Comparison of ENCODE assay signal across 8 mouse cellular contexts in genomic region chr11:94134076-94134838, GRCm38 (mm10).
DNase-seq lines count a peak whose midpoint lies in the region; ATAC-seq and TF ChIP-seq lines count a peak whose summit lies in the region.

No protein-coding gene starts in this region.

- no peak for ATAC-seq in hindbrain, embryonic 15.5 days (ENCODE audit: low FRiP score, low read depth)
- ATAC-seq in liver, embryonic 14.5 days (ENCODE audit: insufficient read depth): peak; percentile 11; the same call in 1 of the 2 replicates
- ATAC-seq in stomach, embryonic 16.5 days (ENCODE audit: insufficient read depth, low FRiP score): peak; percentile 65

- 40% methylated on average over 18 of the region's 18 CpGs for WGBS in hindbrain, embryonic 15.5 days
- WGBS in liver, embryonic 14.5 days (ENCODE audit: insufficient replicate concordance): 50% methylated on average over 18 of the region's 18 CpGs
- 46% methylated on average over 18 of the region's 18 CpGs for WGBS in stomach, embryonic 16.5 days

- no peak for TF ChIP-seq EP300 in liver, embryonic 14.5 days (IDR thresholded peaks at IDR 0.05; ENCODE audit: low read depth)

- no peak for TF ChIP-seq CTCF in layer of hippocampus, adult 2 months (conservative IDR thresholded peaks at IDR 0.05)
- no peak for TF ChIP-seq CTCF in liver, embryonic 14.5 days (IDR thresholded peaks at IDR 0.05; ENCODE audit: low read depth)

- peak overlapping the region; percentile 85 for H3K27ac ChIP-seq in layer of hippocampus, adult 2 months
- peak overlapping the region; percentile 36 for H3K27ac ChIP-seq in hindbrain, embryonic 15.5 days (replicated peaks)
- H3K27ac ChIP-seq in liver, embryonic 14.5 days: no peak overlapping the region
- peak overlapping the region; percentile 78 for H3K27ac ChIP-seq in stomach, embryonic 16.5 days (ENCODE audit: low read length)

- no peak overlapping the region; the same call in 1 of the 2 replicates for H3K4me3 ChIP-seq in layer of hippocampus, adult 2 months
- H3K4me3 ChIP-seq in hindbrain, embryonic 15.5 days: no peak overlapping the region
- H3K4me3 ChIP-seq in liver, embryonic 14.5 days (ENCODE audit: insufficient read depth in 1 of 2, low read depth in 2 of 2, low read length in 2 of 2): no peak overlapping the region
- H3K4me3 ChIP-seq in stomach, embryonic 16.5 days (replicated peaks; ENCODE audit: low read length): no peak overlapping the region

- peaks cover 36% of the 10 kb centered on the region for H3K4me1 ChIP-seq in hindbrain, embryonic 15.5 days (replicated peaks)
- H3K4me1 ChIP-seq in liver, embryonic 14.5 days (replicated peaks; ENCODE audit: control insufficient read depth in 2 of 2, insufficient read depth in 2 of 2, low read length in 1 of 2): 0 out of 4 replicates have a peak, but pooled peaks cover 0 to 2% of the 10 kb centered on the region in 2 experiments
- H3K4me1 ChIP-seq in stomach, embryonic 16.5 days (ENCODE audit: control insufficient read depth, insufficient read depth, low read length): peaks cover 39% of the 10 kb centered on the region

- H3K9ac ChIP-seq in hindbrain, embryonic 15.5 days: no peak overlapping the region
- H3K9ac ChIP-seq in liver, embryonic 14.5 days (replicated peaks): no peak overlapping the region
- H3K9ac ChIP-seq in stomach, embryonic 16.5 days (ENCODE audit: low read length): peak overlapping the region; percentile 50

- H3K36me3 ChIP-seq in hindbrain, embryonic 15.5 days: no peaks in the 10 kb centered on the region
- no peaks in the 10 kb centered on the region for H3K36me3 ChIP-seq in liver, embryonic 14.5 days (replicated peaks; ENCODE audit: control insufficient read depth, insufficient read depth, low read depth)
- no peaks in the 10 kb centered on the region for H3K36me3 ChIP-seq in stomach, embryonic 16.5 days (ENCODE audit: control insufficient read depth, insufficient read depth, low read length)

- H3K9me3 ChIP-seq in hindbrain, embryonic 15.5 days: no peaks in the 10 kb centered on the region
- H3K9me3 ChIP-seq in liver, embryonic 14.5 days (ENCODE audit: control insufficient read depth, low read length): no peaks in the 10 kb centered on the region
- H3K9me3 ChIP-seq in stomach, embryonic 16.5 days (replicated peaks; ENCODE audit: control insufficient read depth, low read length): no peaks in the 10 kb centered on the region

- H3K4me2 ChIP-seq in hindbrain, embryonic 15.5 days: peak overlapping the region; percentile 16; the same call in 1 of the 2 replicates
- peak overlapping the region; percentile 54; the same call in 1 of the 2 replicates for H3K4me2 ChIP-seq in liver, embryonic 14.5 days (ENCODE audit: low read depth)
- H3K4me2 ChIP-seq in stomach, embryonic 16.5 days (ENCODE audit: low read depth, low read length): 0 out of 2 replicates have a peak overlapping the region, but pooled peaks have one; percentile 3

- peak in 1 of 2 experiments; percentile 45 for DNase-seq in layer of hippocampus, adult 2 months (ENCODE audit: low spot score in 2 of 2)
- no peak for DNase-seq in layer of hippocampus, adult 9-10 months (ENCODE audit: low spot score)
- peak; percentile 94 to 95 for DNase-seq in adrenal gland, postnatal 36 days
- DNase-seq in gastrocnemius, adult 8-10 months (ENCODE audit: low spot score in 2 of 2): peak; percentile 96 to 97
- DNase-seq in liver, embryonic 14.5 days (ENCODE audit: low read depth in 3 of 3, low spot score in 3 of 3): no peak
- DNase-seq in spleen, postnatal 14 days (ENCODE audit: low spot score in 2 of 2): no peak

- H3K27me3 ChIP-seq in hindbrain, embryonic 15.5 days: no peaks in the 10 kb centered on the region
- no peaks in the 10 kb centered on the region for H3K27me3 ChIP-seq in liver, embryonic 14.5 days (ENCODE audit: control insufficient read depth, insufficient read depth, low read length)
- no peaks in the 10 kb centered on the region for H3K27me3 ChIP-seq in stomach, embryonic 16.5 days (ENCODE audit: control insufficient read depth, insufficient read depth, low read length)

Comparison
In these comparisons a context has a peak if more than half of its experiments do, and no peak if none do; other contexts are left out.
1. DNase-seq: peak in adrenal gland, postnatal 36 days (2 of 2) and gastrocnemius, adult 8-10 months (2 of 2); none in layer of hippocampus, adult 9-10 months (single experiment), liver, embryonic 14.5 days (0 of 3) and spleen, postnatal 14 days (0 of 2).
2. H3K4me2 ChIP-seq: peak in every context shown above with its lines; median percentile 54 in liver, embryonic 14.5 days; 16 in hindbrain, embryonic 15.5 days; 3 in stomach, embryonic 16.5 days.